Mouse (Mus musculus) hindbrain, embryonic 13.5 days (tissue): ENCODE results near the gene Oprd1. TPM values are rescaled to one million over a fixed set of nuclear protein-coding genes. Genes with fewer than 3 reads are reported as not detected.

Experiments used
- ATAC-seq: fragments of 200-750 bp; cut with Nextera tagmentation; 2 replicates; pipeline ENCODE4 v1.8.0; 2017; ENCODE audit warnings: moderate TSS enrichment; ENCODE audit not compliant: low FRiP score
- H3K27ac ChIP-seq: fragments of 300-500 bp; sonication (generic); 2 replicates; pipeline ENCODE4 v1.5.1; 2015; ENCODE audit warnings: inconsistent platforms, mild to moderate bottlenecking, moderate library complexity
- H3K27me3 ChIP-seq: fragments of 300-500 bp; sonication (generic); 2 replicates; pipeline ENCODE4 v1.6.1; 2015; ENCODE audit warnings: mild to moderate bottlenecking, inconsistent platforms
- H3K36me3 ChIP-seq: fragments of 300-500 bp; sonication (generic); 2 replicates; pipeline ENCODE4 v1.6.1; 2015; ENCODE audit warnings: mild to moderate bottlenecking, inconsistent platforms
- H3K4me1 ChIP-seq: fragments of 300-500 bp; sonication (generic); replicated peaks from 2 replicates; pipeline ENCODE4 v1.6.1; 2015; ENCODE audit warnings: inconsistent platforms
- H3K4me2 ChIP-seq: fragments of 300-500 bp; sonication (generic); 2 replicates; pipeline ENCODE4 v1.6.1; 2015; ENCODE audit warnings: inconsistent platforms, mild to moderate bottlenecking, moderate library complexity
- H3K4me3 ChIP-seq: fragments of 300-500 bp; sonication (generic); 2 replicates; pipeline ENCODE4 v1.5.1; 2015; ENCODE audit warnings: mild to moderate bottlenecking, inconsistent platforms
- H3K9ac ChIP-seq: fragments of 300-500 bp; sonication (generic); 2 replicates; pipeline ENCODE4 v1.6.1; 2015; ENCODE audit warnings: mild to moderate bottlenecking, inconsistent platforms
- H3K9me3 ChIP-seq: fragments of 300-500 bp; sonication (generic); 2 replicates; pipeline ENCODE4 v1.6.1; 2016; ENCODE audit warnings: inconsistent platforms
- WGBS: fragments of 180-500 bp; shearing (Covaris S2); methylation state at CpG from one replicate; pipeline ENCODE4 v1.1.7; 2015; 5-methylcytosine and 5-hydroxymethylcytosine counted together
- polyA plus RNA-seq: library from polyadenylated mRNA; unstranded; fragments of >200 nt; fragmentation: Nextera tagmentation; extraction: Ambion mirVana; gene quantifications from 2 replicates; pipeline ENCODE4 v1.2.1, GENCODE M21; 2015

Gene Oprd1
- polyA plus RNA-seq, 1 experiment from 2014 or later: 0.48 TPM

DNA sequence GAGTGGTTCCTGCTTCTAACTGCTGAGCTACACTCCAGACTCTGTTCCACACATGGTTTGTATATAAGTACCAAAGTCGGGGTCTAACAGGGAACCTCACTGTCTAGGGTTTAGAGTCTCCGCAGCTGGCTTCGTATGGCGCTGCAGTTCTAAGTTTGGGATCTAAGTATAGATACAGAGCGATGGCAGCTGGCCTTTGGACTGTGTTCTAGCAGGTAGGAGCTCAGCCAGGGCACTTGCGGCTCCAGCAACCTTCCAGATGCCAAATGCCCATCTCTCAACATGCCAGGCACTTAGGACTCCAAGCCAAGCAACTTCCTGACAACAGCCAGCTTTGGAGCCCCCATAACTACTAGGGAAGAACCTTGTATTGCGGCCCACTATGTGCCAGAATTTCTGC lies 36.1 kb downstream of the Oprd1 start:
- Histone ChIP-seq H3K27ac (no peak overlapping the region), H3K36me3 (no peaks in the 10 kb centered on the region), H3K4me3 (no peak overlapping the region), H3K9me3 (no peaks in the 10 kb centered on the region), H3K9ac (no peak overlapping the region), H3K4me2 (no peak overlapping the region), H3K27me3 (peaks cover 18% of the 10 kb centered on the region), H3K4me1 (peaks cover 5% of the 10 kb centered on the region; the same call in 1 of the 2 replicates)
- WGBS: 98% methylated on average over 7 of the region's 7 CpGs
- ATAC-seq: no peak

GRCm38 (mm10) chr4:132101152-132101551 lies 43.1 kb downstream of the Oprd1 start:
- no peak overlapping the region for H3K4me2 ChIP-seq
- H3K4me3 ChIP-seq: no peak overlapping the region
- H3K36me3 ChIP-seq: no peaks in the 10 kb centered on the region
- no peaks in the 10 kb centered on the region for H3K27me3 ChIP-seq
- no peaks in the 10 kb centered on the region for H3K4me1 ChIP-seq
- H3K27ac ChIP-seq: no peak overlapping the region
- H3K9ac ChIP-seq: no peak overlapping the region
- WGBS: 32% methylated on average over 3 of the region's 3 CpGs
- no peak for ATAC-seq
- no peaks in the 10 kb centered on the region for H3K9me3 ChIP-seq

GRCm38 (mm10) chr4:132099548-132099947 lies 44.7 kb downstream of the Oprd1 start:
- Histone ChIP-seq H3K9me3 (no peaks in the 10 kb centered on the region), H3K9ac (no peak overlapping the region), H3K36me3 (no peaks in the 10 kb centered on the region), H3K4me1 (no peaks in the 10 kb centered on the region), H3K4me2 (no peak overlapping the region), H3K4me3 (no peak overlapping the region), H3K27ac (no peak overlapping the region), H3K27me3 (no peaks in the 10 kb centered on the region)
- WGBS: 85% methylated on average over 5 of the region's 5 CpGs
- ATAC-seq: no peak

DNA sequence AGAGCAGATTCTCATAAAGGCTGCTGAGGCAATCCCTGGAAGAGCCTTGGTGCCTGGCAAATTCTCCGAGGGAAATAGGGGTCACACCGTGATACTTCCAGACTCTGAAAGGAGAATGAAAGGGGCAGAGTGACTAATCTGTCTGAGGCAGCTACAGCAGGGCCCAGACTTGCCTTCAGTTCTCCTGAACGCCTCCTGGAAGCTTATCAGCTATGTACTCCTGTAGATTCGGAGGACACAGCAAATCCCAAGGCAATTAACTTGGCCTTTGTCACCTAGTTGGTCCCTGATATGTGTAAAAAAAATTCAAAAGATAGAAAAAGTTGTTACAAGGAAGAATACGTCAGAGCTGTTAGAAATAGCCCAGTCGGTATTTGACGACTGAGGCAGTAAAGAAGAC lies 49.2 kb downstream of the Oprd1 start:
- ATAC-seq: no peak
- Histone ChIP-seq H3K4me2 (no peak overlapping the region), H3K27ac (no peak overlapping the region), H3K9ac (no peak overlapping the region), H3K4me3 (no peak overlapping the region), H3K27me3 (no peaks in the 10 kb centered on the region), H3K36me3 (no peaks in the 10 kb centered on the region), H3K9me3 (no peaks in the 10 kb centered on the region), H3K4me1 (no peaks in the 10 kb centered on the region)
- 79% methylated on average over 7 of the region's 7 CpGs for WGBS

GRCm38 (mm10) chr4:132093928-132094327 lies 50.4 kb downstream of the Oprd1 start:
- Histone ChIP-seq H3K9ac (no peak overlapping the region), H3K4me1 (no peaks in the 10 kb centered on the region), H3K27ac (no peak overlapping the region), H3K36me3 (no peaks in the 10 kb centered on the region), H3K9me3 (no peaks in the 10 kb centered on the region), H3K4me2 (no peak overlapping the region), H3K27me3 (no peaks in the 10 kb centered on the region), H3K4me3 (no peak overlapping the region)
- ATAC-seq: no peak
- 88% methylated on average over 5 of the region's 5 CpGs for WGBS

- Histone ChIP-seq H3K36me3 (no peaks in the 10 kb centered on the region), H3K9me3 (no peaks in the 10 kb centered on the region), H3K27ac (no peak overlapping the region), H3K4me2 (no peak overlapping the region), H3K27me3 (no peaks in the 10 kb centered on the region), H3K4me3 (no peak overlapping the region), H3K4me1 (no peaks in the 10 kb centered on the region), H3K9ac (no peak overlapping the region)
- no peak for ATAC-seq
- 69% methylated on average over 6 of the region's 6 CpGs for WGBS
These were observed 51.1 kb downstream of the Oprd1 start for GRCm38 (mm10) chr4:132093136-132093535.

DNA sequence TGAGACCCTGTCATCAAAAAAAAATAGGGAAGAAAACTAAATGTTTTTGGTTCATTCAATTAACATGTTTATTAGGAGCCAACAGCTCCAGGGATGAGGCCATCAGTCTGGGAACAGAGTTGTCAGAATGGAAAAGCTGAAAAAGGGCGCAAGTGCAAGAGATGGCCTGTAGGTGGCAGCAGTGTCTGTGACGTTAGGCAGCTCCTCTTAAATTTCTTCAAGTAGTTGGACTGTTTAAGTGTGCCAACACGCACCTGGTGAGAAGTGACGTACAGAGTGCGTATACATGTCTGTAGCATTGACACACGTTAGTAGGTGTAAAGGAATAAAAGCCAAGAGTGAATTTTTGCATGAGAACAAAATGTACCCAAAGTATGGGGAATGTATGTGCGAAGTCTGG lies 55.4 kb downstream of the Oprd1 start:
- Histone ChIP-seq H3K27me3 (no peaks in the 10 kb centered on the region), H3K4me1 (0 out of 2 replicates have a peak, but pooled peaks cover 3% of the 10 kb centered on the region), H3K9ac (no peak overlapping the region), H3K36me3 (no peaks in the 10 kb centered on the region), H3K27ac (no peak overlapping the region), H3K4me3 (no peak overlapping the region), H3K9me3 (no peaks in the 10 kb centered on the region), H3K4me2 (no peak overlapping the region)
- no peak for ATAC-seq
- 23% methylated on average over 7 of the region's 7 CpGs for WGBS

DNA sequence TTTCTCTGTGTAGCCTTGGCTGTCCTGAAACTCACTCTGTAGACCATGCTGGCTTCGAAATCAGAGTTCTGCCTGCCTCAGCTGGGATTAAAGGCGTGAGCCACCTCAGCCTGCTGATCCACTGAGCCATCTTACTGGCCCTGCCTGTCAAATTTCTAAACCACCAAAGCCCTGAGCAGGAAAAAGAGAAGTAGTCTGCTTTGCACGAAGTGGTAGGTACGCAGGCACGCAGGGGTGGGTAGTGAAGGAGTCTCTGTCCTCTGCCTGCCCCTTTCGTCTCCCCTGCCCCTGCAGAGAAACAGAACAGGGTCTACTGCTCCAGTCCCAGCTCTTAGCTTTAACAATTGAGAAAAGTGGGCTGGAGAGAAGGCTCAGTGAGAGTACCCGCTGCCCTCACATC lies 59.2 kb downstream of the Oprd1 start:
- 0 out of 2 replicates have a peak, but pooled peaks cover 4% of the 10 kb centered on the region for H3K4me1 ChIP-seq
- H3K9me3 ChIP-seq: no peaks in the 10 kb centered on the region
- 90% methylated on average over 7 of the region's 7 CpGs for WGBS
- H3K27me3 ChIP-seq: 0 out of 2 replicates have a peak, but pooled peaks cover 3% of the 10 kb centered on the region
- no peak overlapping the region for H3K27ac ChIP-seq
- no peak overlapping the region for H3K4me3 ChIP-seq
- no peak overlapping the region for H3K4me2 ChIP-seq
- no peak overlapping the region for H3K9ac ChIP-seq
- H3K36me3 ChIP-seq: no peaks in the 10 kb centered on the region
- ATAC-seq: no peak

- Histone ChIP-seq H3K9ac (no peak overlapping the region), H3K4me2 (no peak overlapping the region), H3K36me3 (no peaks in the 10 kb centered on the region), H3K9me3 (no peaks in the 10 kb centered on the region), H3K4me1 (0 out of 2 replicates have a peak, but pooled peaks cover 7% of the 10 kb centered on the region), H3K4me3 (no peak overlapping the region), H3K27me3 (peaks cover 22% of the 10 kb centered on the region), H3K27ac (no peak overlapping the region)
- ATAC-seq: no peak
- WGBS: 70% methylated on average over 4 of the region's 4 CpGs
These were observed 63.7 kb downstream of the Oprd1 start for GRCm38 (mm10) chr4:132080492-132080983.

- peaks cover 22% of the 10 kb centered on the region for H3K27me3 ChIP-seq
- H3K27ac ChIP-seq: no peak overlapping the region
- no peaks in the 10 kb centered on the region for H3K36me3 ChIP-seq
- H3K4me2 ChIP-seq: no peak overlapping the region
- 16% methylated on average over 19 of the region's 19 CpGs for WGBS
- no peak for ATAC-seq
- peaks cover 9% of the 10 kb centered on the region for H3K4me1 ChIP-seq
- no peak overlapping the region for H3K9ac ChIP-seq
- H3K4me3 ChIP-seq: no peak overlapping the region
- no peaks in the 10 kb centered on the region for H3K9me3 ChIP-seq
These were observed 64.6 kb downstream of the Oprd1 start for GRCm38 (mm10) chr4:132079555-132080275.

DNA sequence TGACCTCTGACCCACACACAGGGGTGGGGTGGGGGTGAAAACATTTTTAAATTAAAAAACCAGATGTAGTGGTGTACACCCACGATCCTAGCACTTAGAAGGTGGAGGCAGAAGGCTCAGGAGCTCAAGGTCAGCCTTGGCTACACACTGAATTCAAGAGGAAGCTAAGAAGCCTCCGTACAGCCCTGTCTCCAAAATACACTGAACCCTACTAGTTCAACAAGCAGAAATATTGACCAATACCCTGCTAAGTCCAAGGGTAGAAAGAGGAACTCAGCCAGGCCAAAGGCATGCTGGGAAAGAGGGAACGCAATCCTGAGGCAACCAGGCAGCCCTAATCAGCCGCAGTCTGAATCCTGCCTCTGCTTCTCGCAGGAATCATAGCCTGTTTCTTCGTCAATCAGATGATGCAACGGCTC lies 66.0 kb downstream of the Oprd1 start:
- no peak overlapping the region for H3K9ac ChIP-seq
- no peaks in the 10 kb centered on the region for H3K9me3 ChIP-seq
- ATAC-seq: no peak
- 62% methylated on average over 7 of the region's 7 CpGs for WGBS
- peaks cover 25% of the 10 kb centered on the region for H3K27me3 ChIP-seq
- no peak overlapping the region for H3K4me2 ChIP-seq
- H3K36me3 ChIP-seq: no peaks in the 10 kb centered on the region
- peaks cover 13% of the 10 kb centered on the region for H3K4me1 ChIP-seq
- H3K27ac ChIP-seq: no peak overlapping the region
- H3K4me3 ChIP-seq: no peak overlapping the region

- Histone ChIP-seq H3K9ac (no peak overlapping the region), H3K27ac (no peak overlapping the region), H3K36me3 (no peaks in the 10 kb centered on the region), H3K9me3 (no peaks in the 10 kb centered on the region), H3K4me2 (no peak overlapping the region), H3K4me3 (no peak overlapping the region), H3K4me1 (peaks cover 13% of the 10 kb centered on the region), H3K27me3 (peaks cover 33% of the 10 kb centered on the region)
- no peak for ATAC-seq
- 71% methylated on average over 7 of the region's 7 CpGs for WGBS
These were observed 66.8 kb downstream of the Oprd1 start for GRCm38 (mm10) chr4:132077445-132077844.
